Mouse (Mus musculus): ENCODE data around the gene Astn2.
"Not testable (repeated sequence)": the region's sequence is repeated elsewhere in the genome, so short reads cannot be mapped to it uniquely, and the experiment has no call there.

Astn2 gene

DNA sequence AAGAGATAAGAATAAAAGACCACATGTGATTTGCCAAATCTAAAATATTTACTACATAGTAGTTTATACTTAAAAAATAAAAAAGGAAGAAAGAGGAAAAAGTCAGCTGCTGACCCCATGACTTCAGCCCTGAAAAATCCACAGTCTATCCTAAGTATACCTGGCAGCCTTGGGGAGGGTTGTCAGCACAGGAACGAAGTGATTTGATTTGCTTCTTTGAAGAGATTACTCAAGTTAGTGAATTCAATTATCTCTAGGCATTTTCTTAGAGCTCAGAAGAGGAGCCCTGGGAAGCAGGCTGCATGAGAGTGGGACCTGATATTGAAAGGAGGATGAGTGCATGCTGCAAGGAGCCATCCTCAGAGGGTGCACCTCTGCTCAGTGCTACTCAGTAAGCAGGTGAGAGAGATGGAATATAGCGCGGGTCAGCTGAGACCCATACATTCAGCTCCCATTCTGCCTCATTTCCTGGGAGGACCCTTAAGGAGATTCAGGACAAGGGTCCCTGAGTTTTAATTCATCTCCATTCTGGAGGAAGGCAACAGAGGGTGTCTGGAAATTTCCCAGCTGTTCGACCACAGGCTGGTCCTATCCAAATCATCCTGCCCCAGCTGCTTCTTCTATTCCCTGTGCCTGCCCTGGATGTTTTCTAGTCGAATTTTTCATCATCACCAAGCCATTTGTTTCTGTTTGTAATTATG is 646.1 kb downstream of the Astn2 start:
- DNase-seq (ENCODE audit: low spot score), result no peak

GRCm38 (mm10) chr4:65752941-65753340 is 651.5 kb downstream of the Astn2 start:
- DNase-seq (ENCODE audit: low spot score), result no peak

DNA sequence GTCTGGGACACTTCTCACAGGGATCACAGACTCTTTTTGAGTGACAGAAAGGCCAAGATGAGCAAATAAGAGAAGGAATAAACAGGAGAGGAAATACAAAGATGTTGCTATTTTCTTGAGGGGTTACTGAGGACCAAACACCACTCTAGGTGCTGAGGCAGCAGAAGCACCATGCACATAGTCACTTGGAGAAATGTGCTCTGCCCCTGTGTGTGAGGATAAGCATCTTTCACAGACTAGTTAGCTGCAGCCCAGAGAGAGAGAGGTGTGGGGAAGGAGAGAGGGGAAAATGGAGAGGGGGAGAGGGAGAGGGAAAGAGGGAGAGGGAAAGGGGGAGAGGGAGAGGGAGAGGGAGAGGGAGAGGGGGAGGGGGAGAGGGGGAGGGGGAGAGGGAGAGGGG is 659.6 kb downstream of the Astn2 start:
- no peak for DNase-seq (ENCODE audit: low spot score)

DNA sequence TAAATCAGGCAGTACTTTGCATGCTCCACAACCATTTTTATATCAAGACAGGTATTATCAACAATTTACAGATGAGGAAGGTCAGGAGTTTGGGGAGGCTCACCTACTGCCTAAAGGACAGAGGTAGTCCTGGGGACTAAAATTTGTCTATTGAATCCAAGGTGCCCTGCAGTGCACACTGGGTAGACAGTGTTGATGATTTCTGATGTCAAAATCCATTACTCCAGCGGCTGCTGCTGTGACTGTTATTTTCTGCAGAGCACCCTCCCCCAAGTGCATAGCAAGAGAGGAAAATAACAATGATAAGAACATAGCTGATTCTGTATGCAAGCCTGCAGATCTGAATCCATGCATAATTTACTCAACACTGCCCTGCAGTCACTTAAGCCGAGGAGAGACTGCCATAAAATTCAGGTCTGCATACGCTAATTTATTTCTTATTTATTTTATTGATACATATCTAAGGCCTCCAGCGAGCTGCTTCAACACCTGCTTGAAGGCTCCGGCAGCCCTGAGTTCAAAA is 660.3 kb downstream of the Astn2 start:
- DNase-seq (ENCODE audit: low spot score), result no peak

- DNase-seq (ENCODE audit: low spot score), result no peak
Measured at GRCm38 (mm10) chr4:65743160-65743691, 661.2 kb downstream of the Astn2 start.

DNA sequence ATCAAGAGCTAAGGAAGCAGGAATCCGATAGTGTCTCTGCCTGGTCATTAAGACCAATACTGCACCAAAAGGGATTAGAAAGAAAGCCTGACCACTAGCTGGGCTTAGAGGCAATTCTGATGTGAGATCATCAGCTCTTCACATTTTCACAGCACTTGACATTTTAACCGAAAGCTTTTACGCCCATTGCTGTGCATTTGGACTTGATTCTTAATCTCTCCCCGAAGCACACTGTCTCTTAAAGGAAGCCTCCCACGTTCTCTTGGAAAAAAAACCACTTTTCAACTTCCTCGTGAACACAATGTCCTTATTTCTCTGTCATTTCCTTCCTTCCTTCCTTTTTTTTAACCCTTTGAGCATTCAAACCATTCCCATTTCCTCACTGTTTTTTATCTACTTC is 680.0 kb downstream of the Astn2 start:
- no peak for DNase-seq (ENCODE audit: low spot score)

DNA sequence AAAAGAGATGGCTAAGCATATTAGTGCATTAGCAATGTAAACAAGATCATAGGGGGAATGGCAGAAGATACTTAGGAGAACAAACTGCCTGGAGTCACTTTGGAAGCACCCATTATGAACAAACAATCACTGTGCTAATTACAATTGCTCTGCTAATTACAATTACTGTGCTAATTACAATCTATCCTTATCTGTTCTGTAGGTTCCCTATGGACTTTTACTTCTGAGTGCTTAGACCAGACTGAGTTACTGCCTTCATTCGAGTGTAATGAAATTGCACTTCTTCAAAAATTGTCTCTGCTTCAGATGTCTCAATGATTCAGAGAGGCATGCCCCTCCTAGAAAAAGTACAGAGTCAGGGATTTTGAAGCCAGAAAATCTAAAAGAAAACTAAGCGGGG is 684.8 kb downstream of the Astn2 start:
- DNase-seq (ENCODE audit: low spot score), result no peak

GRCm38 (mm10) chr4:65717899-65718298 is 686.5 kb downstream of the Astn2 start:
- DNase-seq (ENCODE audit: low spot score), result no peak

- no peak for DNase-seq (ENCODE audit: low spot score)
Measured at GRCm38 (mm10) chr4:65716086-65716485, 688.3 kb downstream of the Astn2 start.

- no peak for DNase-seq (ENCODE audit: low spot score)
Measured at GRCm38 (mm10) chr4:65711678-65712077, 692.7 kb downstream of the Astn2 start.

DNA sequence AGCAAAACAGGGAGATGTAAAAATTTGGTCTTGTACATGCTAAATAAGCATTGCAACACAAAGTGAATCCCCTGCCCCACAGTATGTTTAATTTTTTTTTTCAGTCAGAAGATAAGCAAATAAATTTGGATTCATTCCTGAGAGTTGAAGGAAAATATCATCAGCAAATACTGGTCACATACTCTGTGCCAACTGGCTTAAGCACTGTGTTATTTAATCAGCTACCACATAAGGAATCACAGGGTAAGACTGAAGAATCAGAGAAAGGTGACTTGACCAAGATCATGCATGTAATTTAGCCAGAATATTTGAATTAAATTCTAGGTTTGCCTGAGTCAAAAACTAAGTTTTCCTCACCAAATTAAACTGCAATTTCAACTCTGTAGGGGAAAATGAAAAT is 693.8 kb downstream of the Astn2 start:
- no peak for DNase-seq (ENCODE audit: low spot score)

DNA sequence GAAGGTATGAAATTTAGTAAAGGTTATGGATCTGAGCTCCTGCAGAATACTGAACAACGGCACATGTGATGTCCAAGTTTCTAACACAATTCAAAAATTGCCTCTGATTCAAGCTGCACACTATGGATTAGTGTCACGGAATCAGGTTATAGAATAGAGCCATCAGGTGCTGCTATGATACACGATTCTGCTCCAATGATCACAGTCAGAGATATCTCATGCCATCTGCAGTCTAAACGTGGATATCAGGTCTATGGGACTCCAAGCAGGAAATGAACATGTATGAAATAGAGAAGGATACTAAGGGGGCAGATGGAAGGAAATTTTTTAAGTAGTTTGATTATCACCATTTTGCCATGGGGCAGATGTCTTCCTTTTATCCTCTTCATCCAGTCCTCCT is 702.6 kb downstream of the Astn2 start:
- no peak for DNase-seq (ENCODE audit: low spot score)

GRCm38 (mm10) chr4:65699743-65700361 is 704.6 kb downstream of the Astn2 start:
- no peak for DNase-seq (ENCODE audit: low spot score)

DNA sequence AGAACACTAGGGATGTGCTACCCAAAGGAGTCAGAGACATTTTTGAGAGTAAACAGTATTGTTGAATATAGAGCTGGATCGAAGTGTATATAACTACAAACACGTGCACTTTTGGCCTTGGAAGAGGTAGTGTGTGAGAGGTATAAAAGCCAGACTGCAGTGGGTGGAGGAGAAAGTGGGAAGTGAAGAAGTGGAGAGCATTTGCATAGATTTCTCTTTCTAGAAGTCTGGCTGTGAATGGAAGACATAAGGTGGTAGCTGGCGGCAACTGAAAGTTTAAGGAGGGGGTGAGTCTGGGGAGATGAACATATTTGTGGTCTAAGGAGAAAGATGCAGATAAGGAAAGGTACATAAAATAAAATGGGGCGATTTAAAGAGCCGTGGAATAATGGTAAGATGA is 709.2 kb downstream of the Astn2 start:
- no peak for DNase-seq (ENCODE audit: low spot score)

DNA sequence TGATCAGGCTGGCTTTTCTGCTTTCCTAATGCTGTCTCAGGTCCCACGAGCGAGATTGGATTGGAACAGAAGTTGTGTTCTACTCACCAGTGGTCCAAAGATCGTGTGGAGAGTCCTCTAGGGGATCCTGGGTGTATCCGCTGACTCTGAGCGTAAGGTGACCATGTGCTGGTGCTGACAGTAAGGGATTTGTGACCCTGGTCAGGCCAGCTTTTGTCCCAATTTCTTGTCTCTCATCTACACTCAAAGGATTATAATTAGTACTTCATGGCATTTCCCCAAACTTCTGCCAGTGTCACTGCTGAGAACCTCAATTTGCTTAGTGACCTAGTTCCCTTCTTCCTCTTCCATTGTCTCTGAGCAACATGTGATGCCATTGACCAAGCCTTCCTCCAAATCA is 710.4 kb downstream of the Astn2 start:
- DNase-seq (ENCODE audit: low spot score), result no peak

- no peak for DNase-seq (ENCODE audit: low spot score)
Measured at GRCm38 (mm10) chr4:65687006-65687723, 717.2 kb downstream of the Astn2 start.

GRCm38 (mm10) chr4:65686258-65687005 is 718.0 kb downstream of the Astn2 start:
- DNase-seq (ENCODE audit: low spot score), result no peak

GRCm38 (mm10) chr4:65684401-65684800 is 720.0 kb downstream of the Astn2 start:
- no peak for DNase-seq (ENCODE audit: low spot score)

GRCm38 (mm10) chr4:65679786-65680185 is 724.6 kb downstream of the Astn2 start:
- not testable (repeated sequence) for DNase-seq (ENCODE audit: low spot score)

- DNase-seq (ENCODE audit: low spot score), result no peak
Measured at GRCm38 (mm10) chr4:65678929-65679328, 725.5 kb downstream of the Astn2 start.

GRCm38 (mm10) chr4:65678495-65678894 is 725.9 kb downstream of the Astn2 start:
- DNase-seq (ENCODE audit: low spot score), result no peak
